Mouse (Mus musculus) MN1 (cell line): ENCODE measurements around the gene Irf7.
A peak's percentile ranks its signal among the peaks of the same experiment; 100 is the strongest.

Experiments
- DNase-seq: peaks from one replicate; pipeline ENCODE4 v3.0.0-alpha.2; 2016; ENCODE audit warnings: low spot score

Irf7 gene

GRCm38 (mm10) chr7:141265739-141266561 lies at the start of gene Irf7:
TSS of gene Irf7 (minus strand) at chr7:141266481.
- DNase-seq, result peak; percentile 61

GRCm38 (mm10) chr7:141315974-141316373 lies 49.7 kb upstream of the Irf7 start:
- peak; percentile 48 for DNase-seq

DNA sequence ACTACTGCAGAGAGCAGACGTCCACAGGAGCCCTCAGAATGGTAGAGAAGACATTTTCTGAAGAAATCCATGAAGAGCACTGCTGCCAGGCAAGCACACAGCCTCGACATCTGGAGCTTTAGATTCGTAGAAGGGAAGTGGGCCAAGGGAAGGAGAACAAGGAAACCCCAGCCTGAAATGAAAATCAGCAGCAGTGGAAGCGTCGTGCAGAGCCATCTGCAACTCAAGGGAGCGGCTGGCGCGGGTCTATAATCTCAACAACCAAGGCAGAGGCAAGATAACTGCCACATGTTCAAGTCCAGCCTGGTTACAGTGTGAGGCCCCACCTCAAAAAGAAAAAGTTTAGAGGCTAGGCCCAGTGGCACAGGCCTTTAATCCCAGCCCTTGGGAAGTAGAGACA lies 48.8 kb upstream of the Irf7 start:
- DNase-seq, result no peak

DNA sequence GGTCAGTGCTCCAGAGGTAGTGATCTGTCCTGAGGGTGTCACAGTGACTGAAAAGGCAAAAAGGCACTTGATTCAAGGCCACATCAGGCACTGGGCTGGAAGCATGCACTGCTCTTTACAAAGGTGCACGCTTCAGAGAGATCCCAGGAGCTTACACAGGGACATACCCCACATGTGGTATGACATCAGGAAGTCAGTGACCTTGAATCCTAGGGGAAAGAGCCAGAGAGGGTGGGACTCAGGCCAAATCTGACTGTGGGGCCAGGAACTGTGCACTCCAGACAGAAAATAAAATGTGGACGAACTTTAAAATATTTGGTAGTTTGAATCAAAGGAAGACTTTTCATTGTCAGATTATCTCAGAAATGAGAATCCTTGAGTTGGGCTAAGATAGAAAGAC lies 48.1 kb upstream of the Irf7 start:
- DNase-seq, result no peak

- no peak for DNase-seq
These were observed 38.3 kb upstream of the Irf7 start for GRCm38 (mm10) chr7:141304537-141304936.

- DNase-seq, result no peak
These were observed 36.5 kb upstream of the Irf7 start for GRCm38 (mm10) chr7:141302702-141303268.

- DNase-seq, result no peak
These were observed 35.1 kb upstream of the Irf7 start for GRCm38 (mm10) chr7:141301386-141301785.

- DNase-seq, result no peak
These were observed 32.9 kb upstream of the Irf7 start for GRCm38 (mm10) chr7:141299175-141299574.

GRCm38 (mm10) chr7:141297926-141298650 lies 31.8 kb upstream of the Irf7 start:
- DNase-seq, result no peak

DNA sequence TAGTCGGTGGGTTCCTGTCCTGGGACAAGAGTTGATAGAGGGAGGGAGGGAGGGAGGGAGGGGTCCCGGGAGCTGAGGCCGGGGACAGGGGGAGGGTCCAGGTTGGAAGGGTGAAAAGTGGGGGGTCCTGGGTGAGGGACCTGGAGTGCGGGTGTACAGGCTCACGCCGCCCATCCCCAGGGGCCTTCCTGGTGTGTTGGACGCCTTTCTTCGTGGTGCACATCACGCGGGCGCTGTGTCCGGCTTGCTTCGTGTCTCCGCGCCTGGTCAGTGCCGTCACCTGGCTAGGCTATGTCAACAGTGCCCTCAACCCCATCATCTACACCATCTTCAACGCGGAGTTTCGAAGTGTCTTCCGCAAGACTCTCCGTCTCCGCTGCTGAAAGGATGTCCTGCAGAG lies 28.2 kb upstream of the Irf7 start:
- no peak for DNase-seq

DNA sequence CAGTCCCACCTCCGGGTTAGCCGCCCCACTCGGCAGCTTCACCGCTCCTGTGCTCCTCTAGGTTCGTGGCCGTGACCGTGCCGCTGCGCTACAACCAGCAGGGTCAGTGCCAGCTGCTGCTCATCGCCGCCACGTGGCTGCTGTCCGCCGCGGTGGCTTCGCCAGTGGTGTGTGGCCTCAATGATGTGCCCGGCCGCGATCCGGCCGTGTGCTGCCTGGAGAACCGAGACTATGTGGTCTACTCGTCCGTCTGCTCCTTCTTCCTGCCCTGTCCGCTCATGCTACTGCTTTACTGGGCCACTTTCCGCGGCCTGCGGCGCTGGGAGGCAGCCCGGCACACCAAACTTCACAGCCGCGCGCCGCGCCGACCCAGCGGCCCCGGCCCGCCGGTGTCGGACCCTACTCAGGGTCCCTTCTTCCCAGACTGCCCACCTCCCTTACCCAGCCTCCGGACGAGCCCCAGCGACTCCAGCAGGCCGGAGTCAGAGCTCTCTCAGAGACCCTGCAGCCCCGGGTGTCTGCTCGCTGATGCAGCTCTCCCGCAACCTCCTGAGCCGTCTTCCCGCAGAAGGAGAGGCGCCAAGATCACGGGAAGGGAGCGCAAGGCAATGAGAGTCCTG lies 27.7 kb upstream of the Irf7 start:
- DNase-seq, result no peak

DNA sequence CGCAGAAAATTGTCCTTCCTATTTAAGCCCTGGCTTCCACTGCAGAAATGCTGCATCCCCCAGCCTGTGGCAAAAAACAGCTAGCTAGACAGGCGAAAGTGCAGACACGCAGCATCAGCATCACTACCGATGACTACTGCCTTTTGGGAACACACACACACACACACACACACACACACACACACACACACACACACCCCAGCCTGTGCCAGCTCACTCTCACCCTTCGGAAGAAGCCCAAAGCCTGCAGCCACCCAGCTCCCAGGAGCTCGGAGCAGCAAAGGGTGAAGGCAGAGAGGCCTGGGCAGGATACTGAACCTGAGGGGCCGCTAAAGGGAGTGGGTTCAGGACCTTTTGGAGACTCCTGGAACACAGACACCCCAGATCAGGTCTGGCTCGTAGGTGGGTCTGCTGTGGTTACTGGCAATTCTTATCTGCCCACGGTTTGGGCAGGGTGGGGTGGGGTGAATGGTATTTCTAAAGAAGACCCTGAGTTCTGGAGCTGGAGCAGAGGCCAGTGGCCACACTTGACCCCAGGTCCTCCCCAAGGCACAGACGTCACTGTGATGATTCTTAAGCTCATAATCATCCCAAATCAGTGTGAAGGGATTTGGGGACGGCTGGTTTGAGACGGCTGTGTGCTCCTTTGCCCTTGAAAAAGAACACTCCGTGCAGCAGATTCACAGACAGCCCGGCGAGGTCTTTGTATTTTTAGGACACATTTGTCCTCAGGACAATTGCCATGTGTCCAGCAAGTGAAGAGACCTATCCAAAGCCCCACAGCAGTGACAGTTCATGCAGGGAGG lies 26.5 kb upstream of the Irf7 start:
- peak; percentile 39 for DNase-seq

DNA sequence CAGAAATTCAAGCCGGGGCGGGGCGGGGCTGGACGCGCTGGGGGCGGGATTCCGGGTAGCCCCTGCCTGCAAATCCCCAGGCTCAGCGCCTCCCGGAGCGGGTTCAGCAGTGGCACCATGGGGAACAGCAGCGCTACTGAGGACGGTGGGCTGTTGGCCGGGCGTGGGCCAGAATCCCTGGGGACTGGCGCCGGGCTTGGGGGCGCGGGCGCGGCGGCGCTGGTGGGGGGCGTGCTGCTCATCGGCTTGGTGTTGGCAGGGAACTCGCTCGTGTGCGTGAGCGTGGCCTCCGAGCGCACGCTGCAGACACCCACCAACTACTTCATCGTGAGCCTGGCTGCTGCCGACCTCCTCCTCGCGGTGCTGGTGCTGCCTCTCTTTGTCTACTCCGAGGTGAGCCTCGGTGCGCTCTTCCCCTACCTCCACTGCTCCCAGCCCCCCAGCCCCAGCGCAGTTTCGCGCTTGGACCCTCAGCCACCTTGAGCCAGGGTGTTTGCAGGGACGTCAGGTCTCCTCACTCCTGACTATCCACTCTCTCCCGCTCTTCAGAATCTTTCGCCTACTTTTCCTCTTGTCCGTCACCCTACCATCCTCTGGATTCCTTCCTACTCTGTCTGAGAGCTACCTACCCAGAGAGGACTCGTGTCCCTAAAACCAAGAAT lies 25.8 kb upstream of the Irf7 start, which contains the start of gene Drd4:
Drd4 (plus strand) TSS at position 86 of the 662 bp plus-strand sequence.
- DNase-seq, result peak; percentile 50

- DNase-seq, result no peak
These were observed 21.8 kb upstream of the Irf7 start for GRCm38 (mm10) chr7:141288042-141288441.

DNA sequence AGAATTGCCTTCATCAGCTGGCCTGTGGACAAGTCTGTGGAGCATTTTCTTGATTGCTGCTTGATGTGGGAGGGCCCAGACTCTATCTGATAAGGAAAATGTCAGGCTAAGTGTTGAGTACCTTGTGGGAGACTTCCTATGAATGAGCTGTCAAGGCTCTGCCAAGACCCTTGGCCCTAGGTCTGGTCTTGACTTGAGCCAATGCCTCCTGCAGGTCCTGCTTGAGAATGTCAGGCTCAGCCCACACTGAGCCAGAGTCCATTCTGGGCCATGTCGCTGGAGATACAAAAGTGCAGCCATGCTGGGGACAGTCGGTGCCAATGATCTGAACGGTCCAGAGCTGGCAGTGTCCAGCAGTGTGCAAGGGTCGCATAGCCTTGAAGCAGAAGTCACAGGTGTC lies 16.5 kb upstream of the Irf7 start:
- no peak for DNase-seq

GRCm38 (mm10) chr7:141281442-141281841 lies 15.2 kb upstream of the Irf7 start:
- DNase-seq, result no peak

DNA sequence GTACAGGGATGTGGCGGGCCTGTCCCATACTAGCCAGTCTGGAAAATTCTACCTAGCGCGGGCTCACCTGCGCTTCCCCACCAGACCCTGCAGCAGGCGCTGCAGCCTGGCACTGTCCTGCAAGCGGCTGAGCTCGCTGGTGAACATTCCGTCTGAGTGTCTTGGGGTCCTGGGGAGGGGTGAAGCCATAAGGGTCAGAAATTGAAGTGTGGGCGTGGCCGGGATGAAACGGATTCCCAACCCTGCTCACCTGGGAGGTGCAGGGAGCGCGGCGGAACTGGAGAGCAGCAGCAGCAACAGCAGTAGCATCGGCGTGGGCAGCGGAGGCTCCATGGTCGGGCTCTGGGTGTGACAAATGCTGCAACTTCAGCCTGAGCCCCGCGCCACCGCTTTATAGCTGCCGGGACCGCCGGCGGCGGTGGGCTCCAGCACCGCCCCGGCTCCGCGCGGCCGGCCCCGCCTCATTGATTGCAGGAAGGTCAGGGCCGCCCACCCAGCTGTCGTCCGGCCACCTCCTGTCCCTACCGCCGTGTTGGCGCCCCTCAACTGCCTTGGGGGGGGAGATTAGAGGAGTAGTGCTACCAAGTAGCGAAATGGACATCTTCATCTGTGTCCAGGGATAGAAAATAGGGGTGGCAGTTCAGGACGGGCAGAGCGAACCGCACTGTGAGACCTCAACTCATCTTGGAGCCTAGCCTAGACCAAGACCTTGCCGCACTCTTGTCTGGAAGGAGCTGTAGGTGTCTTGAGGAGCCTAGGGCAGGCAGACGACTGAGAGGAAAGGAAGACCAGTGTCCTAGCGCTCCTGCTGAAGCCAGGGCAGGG lies 12.7 kb upstream of the Irf7 start, which contains the start of gene Sct:
Sct (minus strand) TSS at position 368 of the 825 bp plus-strand sequence.
- DNase-seq, result peak; percentile 40

GRCm38 (mm10) chr7:141277701-141278678 lies 11.7 kb upstream of the Irf7 start:
- DNase-seq, result peak; percentile 34

DNA sequence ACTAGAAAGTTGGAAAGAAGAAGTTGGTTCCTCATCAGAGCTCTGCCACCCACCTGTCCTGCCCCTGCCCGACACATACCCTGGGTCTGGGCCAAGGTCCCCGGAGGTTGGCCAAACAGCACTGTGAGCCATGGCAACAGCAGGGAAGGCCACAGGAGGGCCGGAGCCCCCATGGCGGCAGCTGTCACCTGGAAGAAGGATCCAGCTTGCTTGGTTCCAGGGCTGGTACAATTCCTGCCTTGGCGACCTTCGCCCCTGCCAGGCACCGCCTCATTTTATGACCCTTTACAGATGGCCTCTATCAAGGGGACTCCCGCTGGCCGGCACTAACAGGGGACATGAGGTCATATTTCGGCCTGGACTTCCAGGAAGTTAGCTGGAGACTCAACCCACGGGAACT lies 10.3 kb upstream of the Irf7 start, which contains the start of gene Cdhr5:
Cdhr5 (minus strand) TSS at position 241 of the 400 bp plus-strand sequence.
- no peak for DNase-seq
